Mouse (Mus musculus) adrenal gland, adult 8-10 months (tissue): ENCODE measurements around the gene Cpsf6. TPM values are rescaled to one million over a fixed set of nuclear protein-coding genes. Genes with fewer than 3 reads are reported as not detected.

Experiments
- DNase-seq: peaks from one replicate; pipeline ENCODE4 v3.0.0; 2022
- total RNA-seq, 4 experiments: library from RNA; stranded (reverse); gene quantifications; 2 replicates each; pipeline ENCODE4 v1.2.4; 2022

Gene Cpsf6
- 10 to 100 TPM; 62.6 to 94.5 (median 80.2) TPM for total RNA-seq

GRCm38 (mm10) chr10:117379908-117380307 lies at the start of gene Cpsf6:
TSS of gene Cpsf6 (minus strand) at chr10:117380015.
- no peak for DNase-seq

GRCm38 (mm10) chr10:117426615-117426969 lies 46.8 kb upstream of the Cpsf6 start:
- DNase-seq: no peak

GRCm38 (mm10) chr10:117425907-117426614 lies 46.2 kb upstream of the Cpsf6 start:
- no peak for DNase-seq

- DNase-seq: no peak
Measured at GRCm38 (mm10) chr10:117425013-117425412, 45.2 kb upstream of the Cpsf6 start.

GRCm38 (mm10) chr10:117424146-117424905 lies 44.5 kb upstream of the Cpsf6 start:
- no peak for DNase-seq

GRCm38 (mm10) chr10:117423025-117424002 lies 43.5 kb upstream of the Cpsf6 start:
- no peak for DNase-seq

GRCm38 (mm10) chr10:117422174-117422808 lies 42.5 kb upstream of the Cpsf6 start:
- no peak for DNase-seq

- no peak for DNase-seq
Measured at GRCm38 (mm10) chr10:117421283-117422107, 41.7 kb upstream of the Cpsf6 start.

- no peak for DNase-seq
Measured at GRCm38 (mm10) chr10:117420502-117421282, 40.9 kb upstream of the Cpsf6 start.

- no peak for DNase-seq
Measured at GRCm38 (mm10) chr10:117419577-117420290, 39.9 kb upstream of the Cpsf6 start.

- DNase-seq: no peak
Measured at GRCm38 (mm10) chr10:117418668-117419237, 38.9 kb upstream of the Cpsf6 start.

GRCm38 (mm10) chr10:117417772-117418667 lies 38.2 kb upstream of the Cpsf6 start:
- no peak for DNase-seq

- DNase-seq: no peak
Measured at GRCm38 (mm10) chr10:117417470-117417767, 37.6 kb upstream of the Cpsf6 start.

GRCm38 (mm10) chr10:117416636-117417469 lies 37.0 kb upstream of the Cpsf6 start:
- no peak for DNase-seq

GRCm38 (mm10) chr10:117416095-117416494 lies 36.3 kb upstream of the Cpsf6 start:
- no peak for DNase-seq

- DNase-seq: no peak
Measured at GRCm38 (mm10) chr10:117415364-117416057, 35.7 kb upstream of the Cpsf6 start.

GRCm38 (mm10) chr10:117414726-117415125 lies 34.9 kb upstream of the Cpsf6 start:
- no peak for DNase-seq
